Comparison of ENCODE assay signal across 10 mouse cellular contexts in the genomic region with DNA sequence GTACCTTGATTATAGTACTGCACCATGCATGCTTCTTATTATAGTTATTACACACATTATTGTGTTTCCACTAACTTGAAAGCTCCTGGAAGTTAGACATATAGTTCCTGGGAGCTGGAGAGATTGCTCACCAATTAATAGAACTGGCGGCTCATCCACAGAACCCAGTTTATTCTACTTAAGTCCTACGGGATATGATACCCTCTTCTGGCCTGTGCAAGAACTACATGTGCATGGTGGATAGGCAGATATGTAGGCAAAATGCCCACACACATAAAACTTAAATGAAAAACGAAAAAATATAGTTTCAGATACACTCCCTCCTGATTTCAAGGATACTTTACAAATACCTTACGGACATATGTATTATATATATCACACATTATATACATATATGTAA. TPM values are rescaled to one million over a fixed set of nuclear protein-coding genes. Genes with fewer than 3 reads are reported as not detected.
DNase-seq lines count a peak whose midpoint lies in the region; ATAC-seq and TF ChIP-seq lines count a peak whose summit lies in the region.
"Had no signal": no experiment of that assay in that cellular context is flagged by ENCODE, and none has a peak within 500 bp of the region (broad histone marks: within the 10 kb centered on the region; RNA-seq: fewer than 3 reads in every experiment).

No protein-coding gene starts in this region.

- no peak for ATAC-seq in cerebellum, adult (ENCODE audit: insufficient number of reproducible peaks, low FRiP score, low TSS enrichment)
- ATAC-seq in liver, embryonic 12.5 days, result no peak
- ATAC-seq in megakaryocyte-erythroid progenitor cell, adult 5-6 weeks (replicated peaks; ENCODE audit: low FRiP score, low TSS enrichment, poor library complexity, severe bottlenecking), result 0 out of 2 replicates have a peak, but pooled peaks have one; percentile 57
- ATAC-seq in erythroblast, adult 5-6 weeks (replicated peaks; ENCODE audit: low FRiP score, poor library complexity, severe bottlenecking), result no peak
- ATAC-seq in hindbrain, embryonic 14.5 days (ENCODE audit: low FRiP score), result no peak

- no peak overlapping the region for H3K27ac ChIP-seq in liver, adult 2 months (replicated peaks; ENCODE audit: insufficient read depth, low read depth, low read length)
- H3K27ac ChIP-seq in liver, embryonic 12.5 days, result no peak overlapping the region
- H3K27ac ChIP-seq in hindbrain, embryonic 14.5 days, result no peak overlapping the region

- no peak for TF ChIP-seq CTCF in liver, adult 2 months (IDR thresholded peaks at IDR 0.05; ENCODE audit: low read depth, low read length)

- TF ChIP-seq POLR2A in liver, adult 2 months (IDR thresholded peaks at IDR 0.05; ENCODE audit: extremely low read depth, insufficient read depth, low read length), result no peak

- H3K36me3 ChIP-seq in liver, adult 2 months (ENCODE audit: control insufficient read depth, insufficient read depth, low read length), result no peaks in the 10 kb centered on the region
- H3K36me3 ChIP-seq in liver, embryonic 12.5 days, result no peaks in the 10 kb centered on the region
- no peaks in the 10 kb centered on the region for H3K36me3 ChIP-seq in hindbrain, embryonic 14.5 days (replicated peaks; ENCODE audit: control insufficient read depth, insufficient read depth)

- no peak overlapping the region for H3K9ac ChIP-seq in liver, adult 2 months (ENCODE audit: low read depth, low read length)
- no peak overlapping the region for H3K9ac ChIP-seq in liver, embryonic 12.5 days
- H3K9ac ChIP-seq in hindbrain, embryonic 14.5 days, result no peak overlapping the region

- H3K4me1 ChIP-seq in liver, adult 2 months (ENCODE audit: control insufficient read depth, insufficient read depth, low read length), result no peaks in the 10 kb centered on the region
- H3K4me1 ChIP-seq in liver, embryonic 12.5 days, result no peaks in the 10 kb centered on the region
- H3K4me1 ChIP-seq in hindbrain, embryonic 14.5 days (replicated peaks; ENCODE audit: control insufficient read depth, insufficient read depth, low read length), result no peaks in the 10 kb centered on the region

- no peak overlapping the region for H3K4me2 ChIP-seq in liver, embryonic 12.5 days
- no peak overlapping the region for H3K4me2 ChIP-seq in hindbrain, embryonic 14.5 days (replicated peaks)

- peak; percentile 15 to 33 for DNase-seq in cerebellum, postnatal 14 days
- DNase-seq in liver, adult 2 months (ENCODE audit: extremely low read depth, low read depth, low spot score), result peak; percentile 3
- DNase-seq in embryo, embryonic 11 days, result peak; percentile 8
- no peak for DNase-seq in hindbrain, embryonic 14.5 days (ENCODE audit: low spot score)

- H3K9me3 ChIP-seq in liver, embryonic 12.5 days (replicated peaks), result no peaks in the 10 kb centered on the region
- no peaks in the 10 kb centered on the region for H3K9me3 ChIP-seq in hindbrain, embryonic 14.5 days (ENCODE audit: control insufficient read depth, low read length)

- H3K79me2 ChIP-seq in liver, adult 2 months (ENCODE audit: control insufficient read depth, insufficient read depth, low read length), result no peaks in the 10 kb centered on the region

- 39% methylated on average over 4 of the region's 4 CpGs for WGBS in liver, adult 2 months
- 33% methylated on average over 4 of the region's 4 CpGs for WGBS in liver, embryonic 12.5 days (ENCODE audit: insufficient replicate concordance)
- 52% methylated on average over 4 of the region's 4 CpGs for whole genome bisulfite sequencing in hindbrain, embryonic 14.5 days

- H3K27me3 ChIP-seq in liver, adult 2 months (ENCODE audit: control insufficient read depth, insufficient read depth, low read length), result no peaks in the 10 kb centered on the region
- H3K27me3 ChIP-seq in liver, embryonic 12.5 days (replicated peaks), result no peaks in the 10 kb centered on the region
- H3K27me3 ChIP-seq in hindbrain, embryonic 14.5 days (ENCODE audit: control insufficient read depth, insufficient read depth, low read length), result no peaks in the 10 kb centered on the region

- no peak overlapping the region for H3K4me3 ChIP-seq in liver, adult 2 months (ENCODE audit: insufficient read depth, low read depth, low read length)
- no peak overlapping the region for H3K4me3 ChIP-seq in liver, embryonic 12.5 days
- H3K4me3 ChIP-seq in hindbrain, embryonic 14.5 days (replicated peaks; ENCODE audit: low read length), result no peak overlapping the region

RNA-seq across cellular contexts. Expression of gene Vsig4, which starts 36.5 kb away (rescaled TPM):
- 43.0 and 55.4 TPM in 2 replicates for total RNA-seq in liver, adult 2 months (2014; rRNA removed)
- polyA plus RNA-seq in liver, adult 2 months (2012; rRNA removed), result 5.3 and 7.5 TPM in 2 replicates
- not detected in 2 replicates for polyA plus RNA-seq in liver, embryonic 12.5 days (2016; fragmentation: Nextera tagmentation; extraction: Ambion mirVana)
- not detected in 2 replicates for total RNA-seq in megakaryocyte-erythroid progenitor cell, adult 5-6 weeks (2014; fragmentation: Nextera tagmentation)
- not detected in 2 replicates for total RNA-seq in megakaryocyte-erythroid progenitor cell, adult 5-6 weeks (2017)
- 1.7 and 2.7 TPM in 2 replicates for total RNA-seq in erythroblast, adult 5-6 weeks (2015; ENCODE audit: low replicate concordance)
- 0.42 and 0.94 TPM in 2 replicates for total RNA-seq in erythroblast, adult 5-6 weeks (2017; ENCODE audit: low replicate concordance)
- not detected in 2 replicates for polyA plus RNA-seq in hindbrain, embryonic 14.5 days (2014; fragmentation: Nextera tagmentation; extraction: Ambion mirVana)
- total RNA-seq: left cerebral cortex, adult 18-20 months had no signal
- polyA plus RNA-seq: neural tube, embryonic 11.5 days had no signal

Comparison
In these comparisons a context has a peak if more than half of its experiments do, and no peak if none do; other contexts are left out.
1. RNA of gene Vsig4, which starts 36.5 kb away (total RNA-seq): 43.0 to 55.4 TPM in liver, adult 2 months; 0.42 to 2.7 TPM in erythroblast, adult 5-6 weeks and not detected in megakaryocyte-erythroid progenitor cell, adult 5-6 weeks; every median in the first group is over 10 times any median in the second.